Comparison of ENCODE assay signal across 14 mouse cellular contexts in the genomic region with DNA sequence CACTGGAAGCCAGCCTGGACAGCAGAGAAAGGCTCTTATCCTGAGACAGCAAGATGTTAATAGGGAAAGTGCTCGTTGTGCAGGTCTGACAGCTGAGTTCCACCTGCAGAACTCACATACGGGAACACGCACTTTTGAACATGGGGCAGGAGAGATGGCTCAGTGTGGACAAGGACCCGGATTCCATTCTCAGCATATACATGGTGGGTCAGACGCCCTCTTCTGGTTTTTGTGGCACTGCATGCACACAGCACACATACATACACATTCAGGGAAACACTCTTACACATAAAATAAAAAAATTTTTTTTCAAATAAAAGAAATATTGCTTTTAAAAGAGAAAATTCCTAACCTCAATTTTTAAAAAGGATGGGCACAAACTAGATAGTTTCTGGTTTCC. TPM values are rescaled to one million over a fixed set of nuclear protein-coding genes. Genes with fewer than 3 reads are reported as not detected.
DNase-seq lines count a peak whose midpoint lies in the region; ATAC-seq and TF ChIP-seq lines count a peak whose summit lies in the region.
"Had no signal": no experiment of that assay in that cellular context is flagged by ENCODE, and none has a peak within 500 bp of the region (broad histone marks: within the 10 kb centered on the region; RNA-seq: fewer than 3 reads in every experiment).

No protein-coding gene starts in this region.

- 0 out of 2 replicates have a peak, but pooled peaks cover 4% of the 10 kb centered on the region for H3K36me3 ChIP-seq in heart, embryonic 12.5 days
- no peaks in the 10 kb centered on the region for H3K36me3 ChIP-seq in kidney, adult 2 months (ENCODE audit: control insufficient read depth, insufficient read depth, low read length)
- H3K36me3 ChIP-seq in E14TG2a.4 (ENCODE audit: insufficient read depth, low read length) (no peaks in the 10 kb centered on the region), ES-Bruce4 (ENCODE audit: control insufficient read depth, insufficient read depth, low read length, poor library complexity, severe bottlenecking) (no peaks in the 10 kb centered on the region)
- H3K36me3 ChIP-seq: embryonic facial prominence, embryonic 13.5 days; stomach, embryonic 15.5 days had no signal

- H3K9me3 ChIP-seq in heart, embryonic 12.5 days (replicated peaks), result peaks cover 6% of the 10 kb centered on the region; the same call in 1 of the 2 replicates
- H3K9me3 ChIP-seq in E14TG2a.4 (ENCODE audit: low read length) (peaks cover 8% of the 10 kb centered on the region; the same call in 1 of the 2 replicates), ES-Bruce4 (replicated peaks; ENCODE audit: control insufficient read depth, insufficient read depth, low read length, poor library complexity, severe bottlenecking) (no peaks in the 10 kb centered on the region)
- H3K9me3 ChIP-seq: stomach, embryonic 15.5 days had no signal

- TF ChIP-seq CTCF in kidney, adult 2 months (conservative IDR thresholded peaks at IDR 0.05; ENCODE audit: insufficient read depth, insufficient read length, low read depth, low read length), result 0 out of 2 replicates have a peak, but pooled peaks have one; percentile 5
- TF ChIP-seq CTCF in E14TG2a.4 (conservative IDR thresholded peaks at IDR 0.05; ENCODE audit: low read length), result peak; percentile 17; the same call in 1 of the 2 replicates
- TF ChIP-seq CTCF in ES-Bruce4 (IDR thresholded peaks at IDR 0.05; ENCODE audit: low read depth, low read length), result peak; percentile 16

- no peak for ATAC-seq in heart, embryonic 12.5 days (ENCODE audit: insufficient number of reproducible peaks, low FRiP score)
- ATAC-seq: CD4-positive, CD25-positive, alpha-beta regulatory T cell, adult 4 months had no signal

- peak overlapping the region; percentile 69 for H3K4me2 ChIP-seq in heart, embryonic 12.5 days

- 0 out of 2 replicates have a peak, but pooled peaks cover 3% of the 10 kb centered on the region for H3K27me3 ChIP-seq in heart, embryonic 12.5 days (replicated peaks)
- no peaks in the 10 kb centered on the region for H3K27me3 ChIP-seq in kidney, adult 2 months (replicated peaks; ENCODE audit: control insufficient read depth, insufficient read depth, low read length)
- H3K27me3 ChIP-seq in E14TG2a.4 (ENCODE audit: insufficient read depth, low read length) (peaks cover 34% of the 10 kb centered on the region), ES-Bruce4 (ENCODE audit: control insufficient read depth, insufficient read depth, low read length, poor library complexity, severe bottlenecking) (no peaks in the 10 kb centered on the region; the same call in 1 of the 2 replicates)
- H3K27me3 ChIP-seq: stomach, embryonic 15.5 days had no signal

- no peak for TF ChIP-seq EP300 in ES-Bruce4 (IDR thresholded peaks at IDR 0.05; ENCODE audit: insufficient read depth, low read depth, low read length)

- no peak for TF ChIP-seq POLR2A in kidney, adult 2 months (IDR thresholded peaks at IDR 0.05; ENCODE audit: low read depth, low read length)
- no peak for TF ChIP-seq POLR2A in ES-Bruce4 (IDR thresholded peaks at IDR 0.05; ENCODE audit: insufficient read depth, low read length)

- peaks cover 21% of the 10 kb centered on the region for H3K4me1 ChIP-seq in heart, embryonic 12.5 days (replicated peaks)
- H3K4me1 ChIP-seq in kidney, adult 2 months (ENCODE audit: control insufficient read depth, insufficient read depth, low read length), result no peaks in the 10 kb centered on the region; the same call in 1 of the 2 replicates
- H3K4me1 ChIP-seq in E14TG2a.4 (replicated peaks; ENCODE audit: low read depth, low read length), result peaks cover 20% of the 10 kb centered on the region
- H3K4me1 ChIP-seq in ES-Bruce4 (ENCODE audit: control insufficient read depth, insufficient read depth, low read length), result no peaks in the 10 kb centered on the region

- peak overlapping the region; percentile 95 for H3K27ac ChIP-seq in heart, embryonic 12.5 days (ENCODE audit: poor library complexity, severe bottlenecking)
- no peak overlapping the region for H3K27ac ChIP-seq in kidney, adult 2 months (ENCODE audit: insufficient read depth, low read depth, low read length)
- H3K27ac ChIP-seq in ES-Bruce4 (ENCODE audit: insufficient read depth, low read length), result no peak overlapping the region

- no peak for DNase-seq in heart, postnatal 4 days
- no peak for DNase-seq in kidney, adult 2 months
- DNase-seq in kidney, adult 8-10 months, result no peak
- DNase-seq in right cerebral cortex, postnatal 36 days (ENCODE audit: low spot score in 2 of 2), result no peak
- DNase-seq: kidney, postnatal 10 days; lung, postnatal 10 days had no signal

- 78% methylated on average over 5 of the region's 5 CpGs for WGBS in heart, embryonic 12.5 days
- 88% methylated on average over 5 of the region's 5 CpGs for WGBS in kidney, adult 2 months

- H3K9ac ChIP-seq in heart, embryonic 12.5 days, result peak overlapping the region; percentile 72; the same call in 1 of the 2 replicates
- H3K9ac ChIP-seq in ES-Bruce4 (ENCODE audit: low read depth, poor library complexity, severe bottlenecking), result no peak overlapping the region
- H3K9ac ChIP-seq: stomach, embryonic 15.5 days had no signal

- H3K4me3 ChIP-seq in heart, embryonic 12.5 days, result no peak overlapping the region
- H3K4me3 ChIP-seq in kidney, adult 2 months (ENCODE audit: insufficient read depth, low read depth, low read length), result no peak overlapping the region
- H3K4me3 ChIP-seq in E14TG2a.4 (replicated peaks; ENCODE audit: low read length) (no peak overlapping the region), ES-Bruce4 (ENCODE audit: low read depth, low read length) (no peak overlapping the region)

RNA-seq across cellular contexts. Expression of gene Hlcs, which starts 11.7 kb away (rescaled TPM):
- polyA plus RNA-seq in heart, embryonic 12.5 days (2016; fragmentation: Nextera tagmentation; extraction: Ambion mirVana), result 10.3 and 11.0 TPM in 2 replicates
- 1 to 10 TPM; 8.0 to 8.2 TPM for total RNA-seq in heart, postnatal 4 days (2021)
- 6.9 and 8.1 TPM in 2 replicates for polyA plus RNA-seq in kidney, adult 2 months (2012; rRNA removed)
- polyA plus RNA-seq in ES-Bruce4 (2011; ENCODE audit: insufficient read depth, insufficient read length, low read depth, missing spikeins), result 12.6 and 14.1 TPM in 2 replicates

RNA-seq across cellular contexts. Expression of gene Ripply3, which starts 26.5 kb away (rescaled TPM):
- 4.2 and 4.3 TPM in 2 replicates for polyA plus RNA-seq in heart, embryonic 12.5 days (2016; fragmentation: Nextera tagmentation; extraction: Ambion mirVana)
- 1 to 10 TPM; 3.7 to 4.5 TPM for total RNA-seq in heart, postnatal 4 days (2021)
- 4.6 and 5.3 TPM in 2 replicates for polyA plus RNA-seq in kidney, adult 2 months (2012; rRNA removed)
- 0.87 and 0.91 TPM in 2 replicates for polyA plus RNA-seq in ES-Bruce4 (2011; ENCODE audit: insufficient read depth, insufficient read length, low read depth, missing spikeins)
- total RNA-seq: common myeloid progenitor, adult 5-6 weeks; layer of hippocampus, postnatal 14 days had no signal
